14 mouse cellular contexts compared by ENCODE assay signal in the genomic region with DNA sequence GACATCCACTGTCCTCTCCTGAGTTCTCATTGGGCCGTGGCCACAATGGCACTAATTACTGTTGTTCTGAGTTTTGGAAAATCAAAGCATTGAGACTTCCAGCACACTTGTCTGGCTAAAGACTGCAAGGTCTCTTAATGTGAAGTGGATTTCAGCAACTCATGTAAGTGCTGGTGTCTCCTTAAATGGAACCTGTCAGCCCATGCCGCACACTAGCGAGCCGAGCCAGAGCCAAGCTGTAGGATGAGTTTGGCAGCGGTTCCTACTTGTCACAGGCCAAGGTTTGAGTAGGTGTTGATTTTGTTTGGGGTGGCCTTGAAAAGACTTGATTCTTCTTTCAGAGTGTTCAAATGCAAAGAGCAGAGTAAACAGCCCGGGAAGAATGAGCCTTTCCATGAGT.
DNase-seq lines count a peak whose midpoint lies in the region; ATAC-seq lines count a peak whose summit lies in the region.
"Had no signal": no experiment of that assay in that cellular context is flagged by ENCODE, and none has a peak within 500 bp of the region (broad histone marks: within the 10 kb centered on the region; RNA-seq: fewer than 3 reads in every experiment).

No protein-coding gene starts in this region.

- 31% methylated on average over 6 of the region's 6 CpGs for WGBS in forebrain, embryonic 16.5 days
- 63% methylated on average over 6 of the region's 6 CpGs for WGBS in forebrain, embryonic 13.5 days
- 41% methylated on average over 6 of the region's 6 CpGs for WGBS in heart, embryonic 12.5 days

- no peaks in the 10 kb centered on the region for H3K36me3 ChIP-seq in forebrain, embryonic 16.5 days (ENCODE audit: control insufficient read depth, insufficient read depth)
- no peaks in the 10 kb centered on the region for H3K36me3 ChIP-seq in forebrain, embryonic 13.5 days (ENCODE audit: poor library complexity, severe bottlenecking)
- no peaks in the 10 kb centered on the region for H3K36me3 ChIP-seq in heart, embryonic 12.5 days

- H3K4me3 ChIP-seq in forebrain, embryonic 16.5 days (replicated peaks; ENCODE audit: low read length) = no peak overlapping the region
- no peak overlapping the region for H3K4me3 ChIP-seq in forebrain, embryonic 13.5 days
- no peak overlapping the region for H3K4me3 ChIP-seq in heart, embryonic 12.5 days
- H3K4me3 ChIP-seq: erythroblast, embryonic 14.5 days; myocyte had no signal

- DNase-seq in brain, adult 2 months (ENCODE audit: low read depth, low spot score) = peak; percentile 75
- peak; percentile 20 to 33 for DNase-seq in left cerebral cortex, postnatal 14 days (ENCODE audit: low spot score in 2 of 2)
- no peak for DNase-seq in spleen, adult 12 weeks (ENCODE audit: low spot score)
- no peak for DNase-seq in thymus, postnatal 4 days
- no peak for DNase-seq in layer of hippocampus, adult 9-10 months (ENCODE audit: low spot score)
- DNase-seq: gastrocnemius, postnatal 10 days; kidney, postnatal 14 days; thymus, postnatal 14 days had no signal

- H3K4me1 ChIP-seq in forebrain, embryonic 16.5 days (replicated peaks; ENCODE audit: control insufficient read depth, insufficient read depth, low read length) = peaks cover 3% of the 10 kb centered on the region; the same call in 1 of the 2 replicates
- H3K4me1 ChIP-seq in forebrain, embryonic 13.5 days = peaks cover 7% of the 10 kb centered on the region
- peaks cover 6% of the 10 kb centered on the region; the same call in 1 of the 2 replicates for H3K4me1 ChIP-seq in heart, embryonic 12.5 days (replicated peaks)

- intact Hi-C loops in left cerebral cortex, postnatal 14 days (cut with DNase I) = no loop called here

- ATAC-seq in forebrain, embryonic 16.5 days = peak; percentile 65; the same call in 1 of the 2 replicates
- no peak for ATAC-seq in forebrain, embryonic 13.5 days
- peak; percentile 53; the same call in 1 of the 2 replicates for ATAC-seq in heart, embryonic 12.5 days (ENCODE audit: insufficient number of reproducible peaks, low FRiP score)

- H3K27ac ChIP-seq in forebrain, embryonic 16.5 days (ENCODE audit: low read length) = no peak overlapping the region
- no peak overlapping the region for H3K27ac ChIP-seq in forebrain, embryonic 13.5 days
- no peak overlapping the region for H3K27ac ChIP-seq in heart, embryonic 12.5 days (ENCODE audit: poor library complexity, severe bottlenecking)
- H3K27ac ChIP-seq: liver, embryonic 14.5 days had no signal

- H3K27me3 ChIP-seq in forebrain, embryonic 16.5 days (replicated peaks; ENCODE audit: control insufficient read depth, insufficient read depth, low read length) = no peaks in the 10 kb centered on the region
- H3K27me3 ChIP-seq in forebrain, embryonic 13.5 days = no peaks in the 10 kb centered on the region
- H3K27me3 ChIP-seq in heart, embryonic 12.5 days (replicated peaks) = no peaks in the 10 kb centered on the region

- no peak overlapping the region for H3K4me2 ChIP-seq in forebrain, embryonic 16.5 days (ENCODE audit: low read length)
- H3K4me2 ChIP-seq in forebrain, embryonic 13.5 days = no peak overlapping the region
- H3K4me2 ChIP-seq in heart, embryonic 12.5 days = peak overlapping the region; percentile 39

- no peak overlapping the region for H3K9ac ChIP-seq in forebrain, embryonic 16.5 days (replicated peaks; ENCODE audit: low read depth, low read length)
- no peak overlapping the region for H3K9ac ChIP-seq in forebrain, embryonic 13.5 days
- no peak overlapping the region for H3K9ac ChIP-seq in heart, embryonic 12.5 days
- H3K9ac ChIP-seq: liver, embryonic 14.5 days had no signal

- H3K9me3 ChIP-seq in forebrain, embryonic 16.5 days (ENCODE audit: control insufficient read depth, low read length) = no peaks in the 10 kb centered on the region
- H3K9me3 ChIP-seq in forebrain, embryonic 13.5 days (replicated peaks) = no peaks in the 10 kb centered on the region
- no peaks in the 10 kb centered on the region for H3K9me3 ChIP-seq in heart, embryonic 12.5 days (replicated peaks)

Comparison
In these comparisons a context has a peak if more than half of its experiments do, and no peak if none do; other contexts are left out.
1. DNase-seq: peak in brain, adult 2 months (single experiment) and left cerebral cortex, postnatal 14 days (2 of 2); none in spleen, adult 12 weeks (single experiment), thymus, postnatal 4 days (single experiment) and layer of hippocampus, adult 9-10 months (single experiment).